Mouse (Mus musculus) megakaryocyte, embryonic 14.5 days (primary cell): Measurements from ENCODE around the gene Ubp1.

ENCODE experiments used
- FLI1 ChIP-seq: IDR thresholded peaks from 2 replicates; pipeline ENCODE4 v1.6.1; 2012; ENCODE audit warnings: low read length, inconsistent platforms, mixed read lengths
- GATA1 ChIP-seq: IDR thresholded peaks from 3 replicates; pipeline ENCODE4 v1.6.1; 2012; ENCODE audit warnings: mixed read lengths, low read length, inconsistent platforms, borderline replicate concordance

- TF ChIP-seq GATA1 (no peak), FLI1 (no peak)
Observed at GRCm38 (mm10) chr9:113929676-113930075, 1.1 kb upstream of the Ubp1 start.
